Mouse (Mus musculus) left cerebral cortex, adult 9 months (tissue): ENCODE data around the gene Abtb1.

Source experiments
- DNase-seq, 2 experiments: peaks; one replicate each; pipeline ENCODE4 v3.0.0; 2022; ENCODE audit warnings: low spot score in 2 of 2

Gene Abtb1

DNA sequence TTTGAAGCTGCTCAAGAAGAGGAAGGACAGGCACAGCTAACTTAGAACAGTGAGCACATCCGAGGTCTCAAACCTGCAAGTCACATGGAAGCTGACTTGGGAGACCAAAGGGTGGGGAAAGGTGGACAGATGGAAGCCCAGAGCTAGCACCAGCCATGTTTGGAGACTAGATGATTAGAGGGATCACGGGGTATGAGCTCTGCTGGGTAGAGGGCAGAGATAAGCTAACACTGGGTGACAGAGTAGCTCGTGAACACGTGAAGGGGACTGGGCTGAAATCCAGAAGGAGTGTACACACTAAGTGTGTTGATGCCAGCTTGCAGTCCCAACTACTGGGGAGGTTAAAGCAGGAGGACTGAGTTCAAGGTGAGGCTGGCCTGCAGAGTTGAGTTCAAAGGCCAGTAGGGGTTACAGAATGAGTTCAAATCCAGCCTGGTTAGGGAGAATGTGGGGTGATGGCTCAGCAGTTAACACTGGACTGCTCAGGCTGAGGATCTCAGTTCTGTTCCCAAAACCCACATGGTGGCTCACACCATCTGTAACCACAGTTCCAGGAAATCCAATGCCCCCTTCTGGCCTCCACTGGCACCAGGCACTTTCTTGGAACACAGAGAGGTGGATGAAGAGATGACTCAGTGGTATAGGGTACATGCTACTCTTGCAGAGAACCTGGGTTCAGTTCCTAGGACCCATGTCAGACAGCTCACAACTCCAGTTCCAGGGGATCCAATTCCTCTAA is 37.7 kb downstream of the Abtb1 start:
- no peak for DNase-seq

DNA sequence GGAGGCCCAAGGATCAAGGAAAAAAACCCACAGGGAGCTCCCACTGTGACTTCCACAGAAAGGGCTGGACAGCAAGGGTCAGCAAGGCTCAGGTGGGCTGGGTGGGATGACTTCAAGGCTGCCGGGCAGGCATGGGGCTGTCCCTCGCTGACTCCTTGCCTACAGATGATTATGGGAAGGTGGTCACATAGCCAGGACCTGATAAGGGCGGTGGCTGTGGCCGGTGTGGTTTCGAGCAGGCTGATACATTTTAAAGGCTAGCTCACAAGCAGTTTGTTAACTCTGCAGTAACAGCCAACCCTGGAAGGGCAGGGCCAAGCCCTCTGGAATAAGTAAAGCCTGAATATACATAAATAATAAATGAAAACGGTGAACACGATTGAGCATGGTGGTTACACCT is 38.7 kb downstream of the Abtb1 start:
- no peak for DNase-seq

DNA sequence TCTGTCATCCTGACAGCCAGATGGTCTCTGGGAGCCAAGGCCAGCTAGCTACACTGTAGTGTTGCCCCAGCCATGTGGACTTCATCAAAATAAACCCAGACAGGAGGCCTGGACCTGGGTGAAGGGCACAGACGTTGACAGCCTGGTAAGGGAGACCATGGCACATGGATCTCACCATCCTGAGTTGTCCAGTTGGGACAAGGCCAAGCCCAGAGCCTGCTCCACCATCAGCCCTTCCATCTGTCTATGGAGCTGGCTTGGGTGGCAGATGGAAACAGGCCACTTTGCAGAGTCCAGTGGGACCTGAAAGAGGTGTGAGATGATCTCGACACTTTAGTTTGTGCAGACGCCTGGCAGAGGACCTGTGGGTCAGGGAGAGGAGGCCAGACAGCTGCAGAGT is 41.0 kb downstream of the Abtb1 start:
- DNase-seq: no peak

GRCm38 (mm10) chr6:88800191-88800590 is 41.6 kb downstream of the Abtb1 start:
- no peak for DNase-seq

DNA sequence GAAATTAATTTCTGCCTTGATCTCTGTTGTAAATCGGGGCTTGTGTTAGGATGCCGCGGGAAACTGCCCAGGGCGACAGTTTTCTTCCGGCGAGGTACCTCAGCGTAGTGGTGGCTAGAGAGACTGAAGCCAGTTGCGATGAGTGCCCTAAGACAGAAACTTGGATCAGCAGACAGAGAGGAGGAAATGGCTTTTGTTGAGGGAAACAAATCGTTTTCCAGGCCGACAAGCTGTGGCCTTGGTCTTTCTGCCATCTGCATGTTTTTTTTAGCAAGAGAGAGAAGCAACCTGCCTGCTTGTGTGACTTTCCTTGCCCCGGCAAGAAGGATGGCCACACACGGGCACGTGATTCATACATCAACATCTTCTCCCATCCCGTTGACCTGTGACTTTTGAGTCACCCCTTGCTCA is 47.2 kb downstream of the Abtb1 start:
- DNase-seq: no peak

GRCm38 (mm10) chr6:88793872-88794271 is 47.9 kb downstream of the Abtb1 start:
- DNase-seq: no peak

DNA sequence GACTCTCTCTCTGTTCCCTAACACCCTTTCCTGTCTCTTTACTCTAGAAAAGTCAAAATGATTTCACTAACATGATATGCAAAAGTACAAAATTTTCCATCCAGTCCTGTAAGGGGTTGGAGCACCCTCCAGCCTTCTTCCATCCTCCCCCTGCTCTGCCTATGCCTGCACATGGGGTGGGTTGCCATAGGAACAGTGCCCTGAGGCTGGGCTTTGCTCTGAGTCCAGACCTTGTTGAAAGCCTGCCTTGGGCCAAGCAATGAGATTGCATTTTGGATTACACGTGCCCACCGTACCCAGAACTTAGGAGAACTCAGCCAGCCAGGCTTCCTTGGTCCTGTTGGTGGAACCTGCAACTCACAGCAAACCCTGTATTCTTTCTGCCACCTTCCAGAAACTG is 48.5 kb downstream of the Abtb1 start:
- no peak for DNase-seq

DNA sequence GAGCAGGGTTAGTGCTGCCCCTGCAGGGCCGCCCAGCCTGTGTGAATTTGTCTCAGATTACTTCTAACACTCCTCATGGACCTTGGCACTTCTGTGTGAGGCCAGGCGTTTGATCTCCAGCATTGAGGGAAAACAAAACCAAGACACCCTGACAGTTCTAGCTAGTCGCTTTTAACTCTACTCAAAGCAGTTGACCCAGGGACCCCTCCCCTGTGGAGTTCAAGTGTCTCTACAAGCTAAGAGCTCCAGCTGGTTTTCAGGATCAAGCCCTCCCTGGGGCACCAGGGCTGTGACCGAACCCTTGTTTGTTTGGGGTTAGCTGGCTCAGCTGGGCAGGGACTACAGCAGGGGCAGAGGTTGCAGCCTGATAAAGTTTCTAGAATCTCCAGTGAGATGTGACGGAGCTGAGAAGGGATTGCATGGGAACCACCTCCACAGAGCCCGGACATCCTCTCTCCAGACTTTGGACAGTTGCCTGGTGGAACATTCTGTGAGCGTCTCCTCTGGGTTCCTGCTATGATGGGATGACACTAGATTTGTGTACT is 49.6 kb downstream of the Abtb1 start:
- DNase-seq: no peak

- DNase-seq: no peak
These were observed 50.5 kb downstream of the Abtb1 start for GRCm38 (mm10) chr6:88791299-88791698.

DNA sequence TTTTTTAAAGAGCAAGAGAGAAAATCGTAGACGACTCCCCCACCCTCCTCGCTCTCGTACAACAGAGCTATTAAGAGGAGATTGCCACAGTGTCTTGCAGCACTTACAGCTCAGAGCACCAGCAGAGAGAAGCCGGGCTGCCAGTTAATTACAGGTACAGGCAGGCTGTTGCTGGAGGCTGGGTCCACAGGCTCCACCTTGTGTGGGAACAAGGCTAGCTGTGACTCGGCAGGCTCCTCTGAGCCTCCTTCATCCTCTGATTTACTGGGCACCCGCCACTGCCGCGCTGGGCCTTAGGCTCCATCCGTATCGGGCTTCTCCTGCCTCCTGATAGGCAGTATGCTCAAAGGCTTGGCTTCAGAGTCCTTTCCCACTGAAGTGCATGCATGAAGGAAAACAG is 53.6 kb downstream of the Abtb1 start:
- DNase-seq: no peak

GRCm38 (mm10) chr6:88787496-88787895 is 54.3 kb downstream of the Abtb1 start:
- no peak for DNase-seq

DNA sequence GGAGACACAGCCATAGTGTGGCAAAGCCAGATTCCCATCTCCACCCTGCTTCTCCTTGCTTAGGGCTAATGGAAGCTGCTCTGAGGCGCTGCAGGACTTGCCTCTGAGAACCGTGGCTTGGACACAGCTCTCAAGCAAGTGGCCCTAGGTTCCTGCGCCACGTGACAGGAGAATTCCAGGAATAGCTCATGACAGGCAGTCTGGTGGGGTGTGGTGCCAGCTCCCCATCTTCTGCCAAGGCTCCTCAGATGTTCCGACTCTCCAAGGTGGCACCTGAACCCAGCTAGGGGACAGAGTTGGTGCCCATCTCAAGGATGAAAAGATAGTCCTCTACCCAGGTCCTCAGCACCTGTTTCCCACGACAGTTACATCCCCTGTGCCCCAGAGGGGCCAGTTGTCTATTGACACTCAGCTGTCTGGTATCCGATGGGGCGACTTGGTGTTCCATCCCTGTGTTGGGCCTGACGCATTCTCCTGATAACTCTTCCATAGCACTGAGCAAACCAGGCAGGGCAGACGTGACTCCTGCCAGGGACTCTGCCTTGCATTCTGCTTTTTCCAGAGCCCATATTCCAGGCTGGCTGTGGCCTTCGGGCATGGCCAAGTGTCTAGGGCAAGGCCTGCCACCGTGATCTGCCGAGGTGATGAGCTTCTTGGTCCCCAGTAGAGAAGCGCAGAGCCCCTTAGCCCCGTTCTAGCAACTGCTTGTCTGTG is 54.9 kb downstream of the Abtb1 start:
- DNase-seq: peak in 1 of 2 experiments; percentile 66
